Mouse (Mus musculus) cortical plate, adult 2 months (tissue): Measurements from ENCODE around the gene Exd1. TPM values are rescaled to one million over a fixed set of nuclear protein-coding genes. Genes with fewer than 3 reads are reported as not detected.

ENCODE experiments used
- H3K27ac ChIP-seq: fragments of 200-500 bp; 2 replicates; pipeline ENCODE4 v1.5.1; 2012; ENCODE audit warnings: low read length, control low read depth, inconsistent platforms; ENCODE audit not compliant: insufficient read depth
- H3K4me1 ChIP-seq: fragments of 200-500 bp; 2 replicates; pipeline ENCODE4 v1.6.1; 2011; ENCODE audit warnings: low read length; ENCODE audit not compliant: control insufficient read depth, insufficient read depth
- H3K4me3 ChIP-seq: fragments of 200-500 bp; 2 replicates; pipeline ENCODE4 v1.5.1; 2011; ENCODE audit warnings: mild to moderate bottlenecking, low read length, control low read depth; ENCODE audit not compliant: insufficient read depth
- CTCF ChIP-seq: fragments of 200-500 bp; IDR thresholded peaks from 2 replicates; pipeline ENCODE4 v1.5.1; 2011; ENCODE audit warnings: mild to moderate bottlenecking, control low read depth, low read length; ENCODE audit not compliant: insufficient read depth; ENCODE audit errors: extremely low read depth
- POLR2A ChIP-seq: fragments of 200-500 bp; IDR thresholded peaks from 2 replicates; pipeline ENCODE4 v1.6.1; 2011; ENCODE audit warnings: mild to moderate bottlenecking, low read length, control low read depth; ENCODE audit not compliant: insufficient read depth; ENCODE audit errors: extremely low read depth
- polyA plus RNA-seq: library from polyadenylated mRNA; depleted of rRNA; stranded (reverse); fragments of >200 nt; gene quantifications from 2 replicates; pipeline ENCODE4 v1.2.3, GENCODE M21; 2012; rRNA removed

Gene Exd1
- 0.75 and 1.1 TPM in 2 replicates for polyA plus RNA-seq

DNA sequence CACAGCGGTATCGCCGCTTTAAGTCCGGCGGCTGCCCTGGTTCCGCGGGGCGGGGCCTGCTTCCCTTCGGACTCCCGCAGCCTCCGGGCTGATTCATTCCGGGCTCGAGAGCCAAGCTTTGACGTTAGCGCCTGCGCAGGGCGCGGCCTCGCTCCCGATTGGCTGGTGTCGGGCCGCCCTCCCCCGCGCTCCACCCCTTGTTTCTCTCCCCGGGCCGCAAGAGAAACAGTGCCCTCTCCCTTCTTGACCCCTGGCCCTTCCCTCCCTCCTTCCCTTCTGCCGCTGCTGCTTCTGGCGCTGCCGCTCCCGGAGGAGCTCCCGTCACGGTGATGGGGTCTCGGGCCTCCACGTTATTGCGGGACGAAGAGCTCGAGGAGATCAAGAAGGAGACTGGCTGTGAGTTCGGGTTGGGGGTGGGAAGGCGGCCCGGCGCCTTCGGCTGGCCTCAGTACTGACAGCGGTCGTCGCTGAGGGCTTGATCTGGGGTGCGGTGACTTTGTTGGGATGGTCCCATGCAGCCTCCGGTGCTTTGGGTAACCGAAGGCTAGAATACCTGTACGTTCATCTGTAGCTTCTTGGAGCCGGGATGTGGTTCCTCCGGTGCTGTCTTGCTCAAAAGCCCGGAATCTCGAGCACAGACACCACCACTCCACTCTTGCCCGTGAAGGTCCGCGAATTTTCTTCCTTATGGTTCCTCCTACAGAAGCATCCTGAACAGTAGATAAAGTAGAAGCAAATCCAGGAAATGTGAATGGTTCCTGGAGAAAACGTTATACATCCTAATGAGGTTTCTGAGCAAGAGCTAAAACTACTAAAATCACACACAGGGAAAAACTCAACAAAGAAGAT lies at the start of gene Exd1, which contains the start of gene Chp1:
Gene Exd1 (minus strand): TSS at position 106 of the 849 bp plus-strand sequence.
Gene Chp1 (plus strand): TSS at position 176 of the 849 bp plus-strand sequence.
- peak within 1 kb of the TSS; percentile 85 for H3K27ac ChIP-seq
- TF ChIP-seq POLR2A, result no peak; the same call in 1 of the 2 replicates
- peaks cover 3% of the 10 kb centered on the region; the same call in 1 of the 2 replicates for H3K4me1 ChIP-seq
- peak within 1 kb of the TSS; percentile 95 for H3K4me3 ChIP-seq

DNA sequence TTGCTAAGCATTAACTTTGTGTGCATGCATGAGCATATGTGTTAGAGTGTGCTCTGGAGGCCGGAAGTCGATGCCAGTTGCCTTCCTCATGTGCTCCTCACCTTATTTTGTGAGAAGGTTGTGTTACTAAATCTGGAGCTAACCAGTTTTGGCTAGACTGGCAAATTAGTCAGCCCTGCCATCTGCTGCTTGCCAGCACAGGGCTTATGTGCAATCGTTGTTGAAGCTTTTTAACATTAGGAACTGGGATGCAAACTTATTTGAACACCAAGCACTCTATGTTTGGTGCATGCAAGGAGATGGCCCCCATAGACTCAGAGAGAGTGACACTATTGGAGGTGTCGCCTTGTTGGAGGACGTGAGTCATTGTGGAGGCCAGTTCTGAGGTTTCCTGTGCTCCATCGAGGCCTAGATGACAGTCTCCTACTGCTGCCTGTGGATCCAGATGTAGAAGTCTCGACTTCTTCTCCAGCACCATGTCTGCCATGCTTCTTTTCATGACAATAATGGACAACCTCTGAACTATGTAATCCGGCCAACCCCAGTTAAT lies 49.4 kb upstream of the Exd1 start:
- no peak overlapping the region for H3K4me3 ChIP-seq
- peaks cover 16% of the 10 kb centered on the region for H3K4me1 ChIP-seq
- TF ChIP-seq CTCF, result no peak
- H3K27ac ChIP-seq, result no peak overlapping the region

DNA sequence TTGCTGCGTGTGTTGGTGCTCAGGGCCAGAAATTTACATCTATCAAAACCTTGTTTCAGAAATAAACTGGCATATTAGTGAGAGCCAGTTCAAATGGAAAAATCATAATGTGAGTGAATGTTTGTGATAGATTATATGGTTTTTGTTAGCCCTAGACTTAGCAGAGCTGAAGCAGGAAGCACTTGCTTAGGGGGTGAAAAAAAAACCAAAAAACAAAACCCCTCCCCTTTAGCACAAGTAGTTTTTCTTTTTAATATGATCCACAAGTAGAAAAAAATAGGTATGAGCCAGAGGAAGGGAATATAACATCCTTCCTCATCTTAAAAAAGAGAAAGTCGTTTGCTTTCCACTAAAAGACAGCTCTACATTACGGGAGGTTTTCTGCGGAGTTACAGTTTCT lies 47.9 kb upstream of the Exd1 start:
- Histone ChIP-seq H3K27ac (no peak overlapping the region), H3K4me3 (peak overlapping the region; percentile 96), H3K4me1 (peaks cover 12% of the 10 kb centered on the region)
- TF ChIP-seq POLR2A, result no peak
- no peak for TF ChIP-seq CTCF

DNA sequence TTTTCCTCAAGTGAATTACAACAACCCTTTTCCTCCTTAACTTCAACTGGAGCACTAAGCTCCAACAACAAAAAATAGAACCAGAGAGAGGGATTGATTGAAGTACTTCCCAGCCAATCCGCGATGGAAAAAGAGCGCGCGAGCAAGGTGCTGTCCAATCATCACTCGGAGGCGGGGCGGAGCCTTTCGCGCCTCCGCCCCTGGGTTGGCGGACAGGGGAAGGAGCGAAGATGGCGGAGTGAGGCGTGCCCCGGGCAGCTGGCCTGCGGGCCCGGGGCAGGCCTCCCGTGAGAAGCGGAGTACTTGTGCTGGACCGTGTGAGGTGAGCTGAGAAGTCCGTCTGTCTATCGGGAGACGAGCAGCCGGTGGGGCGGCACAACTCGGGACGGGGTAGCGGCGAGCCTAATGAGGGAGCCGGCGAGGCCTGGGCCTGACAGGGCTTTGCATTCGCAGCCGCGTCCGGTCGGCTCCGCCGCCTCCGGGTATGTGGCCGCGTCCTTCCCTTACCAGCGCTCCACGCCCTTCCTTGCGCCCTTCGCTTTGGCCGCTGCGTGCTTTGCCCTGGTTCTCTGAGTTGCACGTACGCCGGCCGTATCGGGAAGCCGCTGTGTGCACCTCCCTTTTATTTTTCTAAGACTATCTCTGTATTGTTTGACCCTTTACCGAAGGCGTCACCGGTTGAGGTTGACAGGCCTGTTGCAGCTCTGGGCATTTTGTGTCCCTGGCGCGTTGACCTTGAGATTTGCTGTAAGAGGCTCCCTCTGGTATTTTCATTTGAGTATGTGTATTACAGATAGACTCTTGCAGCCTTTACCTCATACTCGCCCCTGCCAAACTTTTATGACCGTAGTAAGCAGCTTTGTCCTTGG lies 46.9 kb upstream of the Exd1 start:
- H3K27ac ChIP-seq, result peak overlapping the region; percentile 74
- peak; percentile 65 for TF ChIP-seq POLR2A
- no peak for TF ChIP-seq CTCF

GRCm38 (mm10) chr2:119593765-119594112 lies 46.3 kb upstream of the Exd1 start:
- H3K27ac ChIP-seq, result no peak overlapping the region
- peak overlapping the region; percentile 96; the same call in 1 of the 2 replicates for H3K4me3 ChIP-seq
- H3K4me1 ChIP-seq, result peaks cover 8% of the 10 kb centered on the region
- TF ChIP-seq POLR2A (no peak), CTCF (no peak)

More for the DNA sequence above, 46.9 kb upstream of the Exd1 start:
- peaks cover 8% of the 10 kb centered on the region for H3K4me1 ChIP-seq
- H3K4me3 ChIP-seq, result peak overlapping the region; percentile 96

DNA sequence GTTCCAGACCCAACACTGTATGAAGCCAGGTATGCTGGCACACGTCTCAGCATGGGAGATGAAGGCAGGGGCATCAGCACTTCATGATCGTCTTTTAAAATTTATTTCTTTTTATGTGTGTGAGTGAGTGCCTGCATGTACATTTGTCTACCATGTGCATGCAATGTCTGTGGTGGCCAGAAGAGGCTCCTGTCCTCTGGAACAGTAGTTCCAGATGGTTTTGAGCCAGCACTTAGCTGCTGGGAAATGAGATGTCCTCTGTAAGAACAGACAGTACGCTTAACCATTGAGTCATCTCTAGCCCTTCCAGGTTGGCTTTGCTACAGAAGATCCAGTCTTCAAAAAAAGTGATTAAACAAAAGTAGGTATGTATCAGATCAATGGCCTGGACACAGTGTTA lies 43.8 kb upstream of the Exd1 start:
- no peak overlapping the region for H3K4me3 ChIP-seq
- no peak overlapping the region for H3K27ac ChIP-seq
- TF ChIP-seq CTCF (no peak), POLR2A (no peak)
- H3K4me1 ChIP-seq, result peaks cover 3% of the 10 kb centered on the region

GRCm38 (mm10) chr2:119587383-119587782 lies 40.0 kb upstream of the Exd1 start:
- Histone ChIP-seq H3K27ac (no peak overlapping the region), H3K4me1 (no peaks in the 10 kb centered on the region), H3K4me3 (no peak overlapping the region)
- TF ChIP-seq POLR2A (no peak), CTCF (peak; percentile 60)

GRCm38 (mm10) chr2:119584282-119584681 lies 36.9 kb upstream of the Exd1 start:
- Histone ChIP-seq H3K27ac (no peak overlapping the region), H3K4me3 (no peak overlapping the region), H3K4me1 (no peaks in the 10 kb centered on the region)
- TF ChIP-seq CTCF (no peak), POLR2A (no peak)

GRCm38 (mm10) chr2:119583439-119583838 lies 36.0 kb upstream of the Exd1 start:
- H3K4me3 ChIP-seq, result no peak overlapping the region
- no peak for TF ChIP-seq POLR2A
- no peak for TF ChIP-seq CTCF
- no peak overlapping the region for H3K27ac ChIP-seq
- H3K4me1 ChIP-seq, result no peaks in the 10 kb centered on the region

DNA sequence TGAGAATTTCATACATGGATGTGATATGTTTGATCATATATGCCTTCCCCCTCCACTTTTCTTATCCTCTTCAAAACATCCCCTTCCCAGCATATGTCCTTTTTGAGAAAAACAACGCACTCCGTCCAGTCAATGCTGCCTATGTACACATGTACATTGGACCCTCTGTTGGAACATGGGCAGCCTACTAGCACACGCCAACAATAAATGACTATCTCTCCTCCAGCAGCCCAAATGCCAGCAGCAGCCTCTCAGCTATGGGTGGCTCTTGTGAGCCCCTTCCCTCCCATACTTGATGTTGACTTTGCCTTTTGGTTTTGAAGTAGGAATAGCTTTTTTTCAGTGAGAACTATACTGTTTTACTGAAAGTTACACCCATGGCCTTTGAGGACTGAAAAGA lies 34.1 kb upstream of the Exd1 start:
- Histone ChIP-seq H3K27ac (no peak overlapping the region), H3K4me1 (no peaks in the 10 kb centered on the region), H3K4me3 (no peak overlapping the region)
- TF ChIP-seq POLR2A (no peak), CTCF (no peak)
